Mouse (Mus musculus) right cerebral cortex, postnatal 36 days (tissue): Measurements from ENCODE around the gene AL732309.1.
"Not testable (repeated sequence)": the region's sequence is repeated elsewhere in the genome, so short reads cannot be mapped to it uniquely, and the experiment has no call there.

Experiments
- DNase-seq, 2 experiments: peaks; one replicate each; pipeline ENCODE4 v3.0.0; 2022; ENCODE audit warnings: low spot score in 2 of 2, mixed read lengths in 1 of 2

Gene AL732309.1

DNA sequence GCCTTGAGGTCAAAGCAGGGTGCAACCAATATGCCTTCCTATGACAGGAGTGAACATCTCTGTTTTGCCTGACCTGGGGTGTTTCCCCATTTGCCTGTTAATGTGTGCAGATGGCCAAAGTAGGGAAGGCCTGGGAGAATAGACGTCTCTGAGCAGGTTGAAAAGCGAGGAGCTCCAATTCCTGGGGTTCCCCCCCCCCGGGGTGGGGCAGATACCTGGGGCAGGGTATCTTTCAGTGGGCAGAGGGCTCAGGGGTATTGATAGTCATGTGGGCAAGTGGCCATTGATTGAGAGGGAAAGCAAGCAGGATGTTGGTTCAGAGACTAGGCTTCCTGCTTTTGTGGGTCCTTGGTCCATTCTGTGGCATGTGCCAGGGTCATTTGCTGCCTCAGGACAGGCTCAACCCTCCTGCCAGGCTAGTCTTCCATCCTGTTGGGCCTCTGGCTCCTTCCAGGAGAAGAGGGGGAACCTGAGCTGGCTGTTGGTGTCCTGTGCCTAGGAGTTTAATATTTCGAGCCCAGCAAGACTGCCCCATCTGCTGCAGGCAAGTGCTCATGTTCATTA is 21.2 kb upstream of the AL732309.1 start:
- no peak for DNase-seq

DNA sequence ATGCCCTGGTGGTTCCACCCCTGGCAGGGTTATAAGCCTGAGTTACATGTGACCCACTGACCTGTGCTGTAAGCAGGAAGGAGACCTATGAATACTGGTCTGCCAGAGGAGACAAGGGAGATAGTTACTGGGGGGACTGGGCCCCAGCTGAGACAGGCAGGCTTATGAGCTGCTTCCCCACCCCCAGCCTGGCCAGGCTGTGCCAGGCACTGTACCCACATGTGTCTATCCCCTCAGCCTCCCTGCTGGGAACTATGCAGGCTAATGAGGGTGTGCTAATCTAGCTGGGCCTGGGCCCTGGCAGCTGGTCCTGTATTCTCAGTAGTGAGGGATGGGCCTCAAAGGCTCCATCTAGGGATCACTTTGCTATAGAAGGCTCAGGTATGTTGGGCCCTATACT is 20.6 kb upstream of the AL732309.1 start:
- DNase-seq: no peak

DNA sequence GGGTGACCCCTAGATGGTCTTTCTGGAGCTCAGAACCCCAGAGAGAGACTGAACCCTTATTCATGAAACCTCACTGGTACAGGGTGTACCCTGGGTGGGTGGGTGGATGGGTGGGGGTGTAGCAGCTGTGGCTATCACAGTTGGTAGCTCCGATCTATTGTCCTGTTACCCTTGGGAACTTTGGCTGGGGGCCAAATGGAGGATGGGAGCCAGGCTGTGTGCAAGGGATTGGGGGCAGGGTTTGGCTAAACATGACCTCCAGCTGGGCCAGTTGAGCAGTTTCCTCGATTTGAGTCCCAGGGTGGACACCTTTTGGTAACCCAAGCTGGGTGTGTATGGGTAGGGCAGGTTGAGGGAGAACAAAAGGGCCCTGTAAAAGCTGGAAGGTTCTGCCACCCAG is 20.1 kb upstream of the AL732309.1 start:
- no peak for DNase-seq

DNA sequence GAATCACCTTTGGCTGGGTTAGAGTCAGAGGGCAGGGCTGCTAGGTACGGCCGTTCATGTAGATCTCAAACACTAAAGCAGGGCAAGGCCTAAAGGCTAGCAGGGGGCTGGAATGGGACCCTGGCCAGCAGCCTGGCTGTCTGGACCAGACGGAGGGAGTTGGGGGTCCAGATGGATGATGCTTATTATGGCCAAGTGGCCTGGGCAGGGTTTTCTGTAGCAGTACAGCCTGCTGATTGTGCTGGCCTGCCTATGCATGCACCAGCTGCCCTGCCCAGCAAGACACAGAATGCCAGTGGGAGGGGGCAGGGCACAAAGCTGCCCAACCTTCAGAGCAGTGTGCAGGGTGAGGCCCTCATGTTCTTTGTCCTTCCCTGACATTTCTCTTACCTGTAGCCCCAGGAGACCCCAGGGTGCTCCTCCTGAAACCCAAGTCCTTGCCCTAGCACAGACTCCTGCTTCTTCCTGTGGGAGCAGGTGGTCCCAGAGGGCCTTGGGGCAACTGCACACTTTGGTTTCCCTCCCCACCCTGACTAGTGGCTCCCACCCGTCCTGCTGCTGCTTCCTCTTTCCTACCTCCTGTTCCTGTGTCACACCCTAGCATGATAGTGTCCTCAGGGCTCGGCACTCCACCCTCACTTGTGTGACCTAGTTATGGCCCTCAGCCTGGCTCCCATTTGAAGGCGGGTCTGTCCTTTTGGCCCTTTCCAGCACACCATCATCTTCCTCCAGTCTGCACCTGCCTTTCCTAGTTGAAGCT is 19.4 kb upstream of the AL732309.1 start:
- DNase-seq: no peak

GRCm38 (mm10) chr2:25264851-25265250 is 18.2 kb upstream of the AL732309.1 start:
- no peak for DNase-seq

DNA sequence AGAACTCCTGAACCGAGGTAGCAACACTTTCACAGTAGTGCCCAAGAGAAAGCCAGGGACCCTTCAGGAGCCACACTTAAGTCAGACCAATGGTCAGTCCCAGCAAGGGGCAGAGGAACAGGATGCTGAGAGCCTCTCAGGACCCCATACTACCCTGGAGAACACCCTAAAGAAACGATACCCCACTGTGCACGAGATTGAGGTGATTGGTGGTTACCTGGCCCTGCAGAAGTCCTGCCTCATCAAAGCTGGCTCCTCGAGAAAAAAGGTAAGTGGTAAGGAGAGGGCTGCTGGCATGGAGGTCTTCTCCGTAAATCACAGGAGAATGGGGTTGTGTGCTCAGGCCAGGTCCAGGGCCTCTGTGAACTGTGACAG is 17.6 kb upstream of the AL732309.1 start:
- DNase-seq: no peak

- no peak for DNase-seq
Observed at GRCm38 (mm10) chr2:25263623-25264285, 17.1 kb upstream of the AL732309.1 start.

GRCm38 (mm10) chr2:25262795-25263622 is 16.3 kb upstream of the AL732309.1 start:
- no peak for DNase-seq

DNA sequence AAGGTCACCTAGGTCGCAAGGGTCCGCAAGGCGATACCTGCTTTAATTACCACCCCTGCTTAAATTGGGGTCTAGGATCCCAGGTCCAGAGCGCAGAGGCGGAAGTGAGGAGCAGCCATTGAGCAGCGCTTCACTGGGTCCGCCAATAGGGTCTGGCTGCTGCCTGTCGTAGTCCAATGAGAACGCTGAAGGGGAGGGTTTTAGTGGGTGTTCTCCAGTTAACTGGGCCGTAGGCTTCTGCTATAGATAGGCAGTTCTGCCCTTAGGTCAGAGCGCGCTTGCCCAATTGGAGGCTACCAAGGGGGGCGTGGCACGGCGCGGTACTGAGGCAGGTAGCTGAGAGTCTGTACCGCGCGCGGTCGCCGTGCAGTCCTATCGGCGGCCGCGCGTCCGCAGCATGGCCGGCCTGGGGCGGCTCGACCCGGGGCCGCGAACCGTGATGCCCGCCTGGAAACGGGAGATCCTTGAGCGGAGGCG is 15.7 kb upstream of the AL732309.1 start, which contains the start of gene Tprn:
Tprn (plus strand) TSS at position 328 of the 477 bp plus-strand sequence.
- DNase-seq: peak; percentile 94 to 97

DNA sequence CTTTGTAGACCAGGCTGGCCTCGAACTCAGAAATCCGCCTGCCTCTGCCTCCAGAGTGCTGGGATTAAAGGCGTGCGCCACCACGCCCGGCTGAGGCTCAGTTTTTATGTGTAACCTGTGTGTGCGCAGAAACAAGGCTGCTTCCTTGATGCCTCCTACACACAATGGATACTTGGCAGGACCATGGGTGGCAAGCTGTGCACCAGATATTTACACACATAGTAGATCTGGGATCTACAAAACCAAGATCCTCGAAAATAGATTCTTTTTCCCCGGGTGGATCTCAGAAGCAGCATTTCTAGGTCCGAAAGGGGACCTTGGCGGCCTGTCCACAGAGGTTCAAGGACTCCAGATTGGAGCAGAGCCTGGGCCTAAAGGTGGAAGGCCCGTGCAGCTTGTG is 15.2 kb upstream of the AL732309.1 start:
- DNase-seq: peak in 1 of 2 experiments; percentile 42

- no peak for DNase-seq
Observed at GRCm38 (mm10) chr2:25258887-25259286, 12.2 kb upstream of the AL732309.1 start.

GRCm38 (mm10) chr2:25257250-25257649 is 10.6 kb upstream of the AL732309.1 start:
- not testable (repeated sequence) for DNase-seq

- not testable (repeated sequence) for DNase-seq
Observed at GRCm38 (mm10) chr2:25256443-25257109, 9.9 kb upstream of the AL732309.1 start.

DNA sequence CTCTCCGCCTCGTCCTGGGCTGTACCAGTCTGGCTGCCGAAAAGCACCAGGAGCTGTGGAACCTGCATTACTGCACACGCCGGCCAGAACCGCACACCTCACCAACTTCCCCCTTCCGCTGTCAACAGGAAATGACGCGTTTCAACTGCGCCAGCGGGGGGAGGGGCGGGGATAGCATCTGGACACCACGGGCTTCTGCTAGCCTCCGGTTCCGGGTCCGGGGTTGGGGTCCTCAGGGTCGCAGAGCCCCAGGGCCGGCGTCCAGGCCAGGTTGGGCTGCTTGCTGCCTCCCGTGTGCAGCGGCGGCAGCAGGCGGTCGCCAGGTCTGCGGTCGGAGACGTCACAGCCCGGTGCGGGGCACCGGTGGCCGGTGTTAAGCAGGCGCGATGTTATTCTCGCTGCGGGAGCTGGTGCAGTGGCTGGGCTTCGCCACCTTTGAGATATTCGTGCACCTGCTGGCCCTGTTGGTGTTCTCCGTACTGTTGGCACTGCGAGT is 8.7 kb upstream of the AL732309.1 start, which contains the start of gene Tmem203:
Tmem203 (plus strand) TSS at position 156 of the 496 bp plus-strand sequence.
- DNase-seq: peak; percentile 75 to 77

DNA sequence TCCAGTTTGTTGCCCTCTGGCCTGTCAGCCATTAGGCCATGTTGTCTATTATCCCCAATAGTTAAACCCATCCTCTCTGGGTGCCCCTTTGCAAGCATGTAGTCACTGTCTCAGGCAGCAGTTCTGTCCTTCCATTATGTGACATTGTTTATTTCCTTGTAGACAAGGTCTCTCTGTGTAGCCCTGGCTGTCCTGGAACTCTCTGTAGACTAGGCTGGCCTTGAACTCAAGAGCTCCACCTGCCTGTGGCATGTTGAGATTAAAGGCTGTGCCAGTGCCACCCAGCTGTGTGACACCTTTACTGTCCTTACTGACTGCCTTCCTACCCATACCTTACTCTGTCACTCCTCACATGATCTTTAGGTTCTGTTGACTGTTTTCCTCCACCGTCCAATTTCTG is 5.7 kb upstream of the AL732309.1 start:
- no peak for DNase-seq

- no peak for DNase-seq
Observed at GRCm38 (mm10) chr2:25244144-25244543, 2.5 kb downstream of the AL732309.1 start.

DNA sequence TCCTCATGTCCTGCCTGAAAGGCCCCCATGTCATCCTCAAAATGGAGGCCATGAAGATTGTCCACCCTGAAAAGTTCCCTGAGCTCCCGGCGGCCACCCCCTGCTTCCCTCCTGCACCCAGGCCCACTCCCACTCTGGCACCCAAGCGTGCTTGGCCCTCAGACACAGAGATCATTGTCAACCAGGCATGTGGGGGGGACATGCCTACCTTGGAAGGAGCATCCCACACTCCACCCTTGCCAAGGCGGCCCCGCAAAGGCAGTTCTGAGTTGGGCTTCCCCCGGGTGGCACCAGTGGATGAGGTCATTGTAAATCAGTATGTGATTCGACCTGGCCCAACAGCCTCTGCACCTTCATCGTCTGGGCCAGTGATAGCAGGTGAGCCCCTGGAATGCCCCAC is 3.3 kb downstream of the AL732309.1 start:
- DNase-seq: no peak

- DNase-seq: no peak
Observed at GRCm38 (mm10) chr2:25242101-25242506, 4.6 kb downstream of the AL732309.1 start, which contains the start of the genes Rnf208 and Cysrt1. Gene Rnf208, plus strand, starts transcription at chr2:25242255. Gene Cysrt1, minus strand, starts transcription at chr2:25242452.

DNA sequence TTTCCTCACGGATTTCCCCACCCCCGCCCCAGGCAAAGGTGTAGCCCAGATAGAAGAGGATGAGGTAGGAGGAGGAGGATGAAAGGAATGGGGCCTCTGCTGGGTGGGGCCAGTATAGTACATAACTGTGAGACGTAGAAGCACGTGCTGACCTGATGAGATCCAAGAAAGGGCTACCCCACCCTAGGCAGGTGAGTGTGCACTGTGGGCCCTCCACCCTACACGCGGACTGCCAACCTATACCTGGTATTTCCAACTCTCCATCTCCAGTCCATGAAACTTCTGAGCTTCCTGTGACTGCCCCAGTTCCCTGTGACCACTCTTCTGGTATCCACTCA is 5.3 kb downstream of the AL732309.1 start:
- DNase-seq: no peak

DNA sequence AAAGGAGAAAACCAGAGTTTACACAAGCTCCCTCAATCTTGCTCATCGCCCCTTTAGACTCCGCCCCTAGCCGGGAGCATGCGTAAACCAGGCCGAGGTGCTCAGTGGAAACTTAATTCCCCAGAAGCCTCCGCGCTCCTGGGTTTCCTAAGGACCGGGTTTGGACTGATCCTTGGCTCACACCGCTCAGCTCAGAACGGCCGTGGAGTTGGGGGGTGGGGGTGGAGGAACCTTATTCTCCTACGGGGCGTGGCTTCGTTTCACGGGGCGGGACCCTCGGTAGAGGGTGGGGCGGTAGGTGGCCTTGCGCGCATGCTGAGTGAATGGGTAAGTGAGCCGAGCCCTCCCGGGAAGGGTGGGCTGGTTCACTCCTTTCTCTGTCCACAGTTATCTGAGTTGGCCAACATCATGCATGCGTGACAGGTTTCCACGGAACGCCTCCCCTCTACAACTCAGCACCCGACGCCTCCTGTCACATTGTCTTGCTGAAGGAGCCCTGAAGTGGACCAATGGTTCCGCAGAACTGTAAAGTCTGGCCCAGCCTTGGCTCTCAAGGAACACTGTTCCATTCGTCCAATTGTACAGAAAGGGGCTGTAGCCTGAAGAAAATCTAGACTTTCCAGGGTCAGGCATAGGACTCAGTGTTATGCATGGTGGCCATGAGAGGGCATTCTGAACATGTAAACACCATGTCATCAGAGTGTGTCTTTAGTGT is 5.8 kb downstream of the AL732309.1 start:
- peak; percentile 61 to 73 for DNase-seq
